Mouse (Mus musculus) small intestine, adult 2 months (tissue): ENCODE measurements at regions not wholly inside any gene's neighbourhood (a gene's known extent, or its start where the extent isn't known, plus 50 kb on each side); places are given as distances from the start of the nearest gene placed in this dataset.

Experiments used
- CTCF ChIP-seq: fragments of 200-500 bp; IDR thresholded peaks from 2 replicates; pipeline ENCODE4 v1.5.1; 2012; ENCODE audit warnings: low read depth, mild to moderate bottlenecking, control low read depth, inconsistent platforms, low read length, moderate library complexity, mixed read lengths; ENCODE audit not compliant: insufficient replicate concordance, insufficient read length; ENCODE audit errors: extremely low read depth
- POLR2A ChIP-seq: fragments of 200-500 bp; IDR thresholded peaks from 2 replicates; pipeline ENCODE4 v1.6.1; 2012; ENCODE audit warnings: low read depth, mild to moderate bottlenecking, control low read depth, inconsistent platforms, low read length, moderate library complexity

GRCm38 (mm10) chr17:64397254-64397897, 65.7 kb upstream of the Pja2 start:
- TF ChIP-seq CTCF (no peak), POLR2A (no peak)
